Mouse (Mus musculus) liver, embryonic 11.5 days (tissue): ENCODE results near the gene Pdxk. TPM values are rescaled to one million over a fixed set of nuclear protein-coding genes. Genes with fewer than 3 reads are reported as not detected.
"Not testable (repeated sequence)": the region's sequence is repeated elsewhere in the genome, so short reads cannot be mapped to it uniquely, and the experiment has no call there.

Source experiments
- ATAC-seq: fragments of 200-750 bp; cut with Nextera tagmentation; replicated peaks from 2 replicates; pipeline ENCODE4 v1.8.0; 2017; ENCODE audit warnings: moderate number of reproducible peaks, mild to moderate bottlenecking, moderate TSS enrichment, moderate library complexity; ENCODE audit not compliant: low FRiP score
- DNase-seq: peaks from one replicate; pipeline ENCODE4 v3.0.0-alpha.2; 2017; ENCODE audit warnings: low spot score
- H3K27ac ChIP-seq: fragments of 300-500 bp; sonication (generic); 2 replicates; pipeline ENCODE4 v1.5.1; 2014; ENCODE audit warnings: mild to moderate bottlenecking, low read depth, low read length, control low read depth
- H3K27me3 ChIP-seq: fragments of 300-500 bp; sonication (generic); replicated peaks from 2 replicates; pipeline ENCODE4 v1.6.1; 2014; ENCODE audit warnings: low read length, mixed read lengths; ENCODE audit not compliant: control insufficient read depth, insufficient read depth
- H3K36me3 ChIP-seq: fragments of 300-500 bp; sonication (generic); 2 replicates; pipeline ENCODE4 v1.6.1; 2014; ENCODE audit warnings: mild to moderate bottlenecking, low read length, moderate library complexity, mixed read lengths; ENCODE audit not compliant: control insufficient read depth, insufficient read depth
- H3K4me1 ChIP-seq: fragments of 300-500 bp; sonication (generic); replicated peaks from 2 replicates; pipeline ENCODE4 v1.6.1; 2014; ENCODE audit warnings: low read length, mixed read lengths; ENCODE audit not compliant: control insufficient read depth, insufficient read depth
- H3K4me2 ChIP-seq: fragments of 300-500 bp; sonication (generic); 2 replicates; pipeline ENCODE4 v1.6.1; 2014; ENCODE audit warnings: mild to moderate bottlenecking, control low read depth, moderate library complexity
- H3K4me3 ChIP-seq: fragments of 300-500 bp; sonication (generic); 2 replicates; pipeline ENCODE4 v1.5.1; 2014; ENCODE audit warnings: low read depth, low read length, control low read depth
- H3K9ac ChIP-seq: fragments of 300-500 bp; sonication (generic); 2 replicates; pipeline ENCODE4 v1.6.1; 2014; ENCODE audit warnings: low read depth, low read length, control low read depth
- H3K9me3 ChIP-seq: fragments of 300-500 bp; sonication (generic); 2 replicates; pipeline ENCODE4 v1.6.1; 2016; ENCODE audit warnings: low read length, inconsistent platforms, mixed read lengths; ENCODE audit not compliant: control insufficient read depth
- WGBS: fragments of 180-500 bp; shearing (Covaris S2); extraction: QIAGEN DNeasy Blood & Tissue Kit; methylation state at CpG from one replicate; pipeline ENCODE4 v1.1.7; 2014; 5-methylcytosine and 5-hydroxymethylcytosine counted together
- polyA plus RNA-seq: library from polyadenylated mRNA; unstranded; fragments of >200 nt; fragmentation: Nextera tagmentation; extraction: Ambion mirVana; gene quantifications from 2 replicates; pipeline ENCODE4 v1.2.1, GENCODE M21; 2014

The Pdxk gene
- polyA plus RNA-seq, 1 experiment from 2014 or later = 11.3 TPM

DNA sequence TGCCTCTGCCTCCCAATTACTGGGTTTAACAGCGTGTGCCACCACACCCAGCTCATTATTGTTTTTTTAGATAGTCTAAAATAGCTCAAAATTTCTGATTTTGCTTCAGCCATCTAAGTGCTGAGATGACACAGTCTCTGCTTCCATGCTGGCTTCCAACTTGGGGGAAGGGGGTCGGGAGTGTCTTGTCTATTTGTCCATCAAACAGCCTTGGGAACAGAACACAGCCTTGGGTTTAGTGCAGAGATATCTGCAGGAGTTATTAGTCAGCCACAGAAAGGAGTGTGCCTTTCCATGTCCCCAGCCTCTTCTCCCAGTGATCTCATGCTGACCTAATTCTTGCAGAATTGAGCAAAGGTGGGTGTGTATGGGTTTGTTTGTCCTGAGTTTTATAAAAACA, 46.0 kb downstream of the Pdxk start:
- no peak overlapping the region for H3K9ac ChIP-seq
- H3K27me3 ChIP-seq = no peaks in the 10 kb centered on the region
- 71% methylated on average over 2 of the region's 2 CpGs for WGBS
- no peak overlapping the region for H3K27ac ChIP-seq
- H3K36me3 ChIP-seq = no peaks in the 10 kb centered on the region
- H3K4me2 ChIP-seq = no peak overlapping the region
- ATAC-seq = no peak
- H3K4me3 ChIP-seq = no peak overlapping the region
- H3K9me3 ChIP-seq = no peaks in the 10 kb centered on the region
- no peak for DNase-seq
- no peaks in the 10 kb centered on the region for H3K4me1 ChIP-seq

GRCm38 (mm10) chr10:78417888-78418287, 46.9 kb downstream of the Pdxk start:
- Histone ChIP-seq H3K27ac (no peak overlapping the region), H3K27me3 (no peaks in the 10 kb centered on the region), H3K4me2 (no peak overlapping the region), H3K4me3 (no peak overlapping the region), H3K4me1 (no peaks in the 10 kb centered on the region), H3K9ac (no peak overlapping the region), H3K36me3 (no peaks in the 10 kb centered on the region), H3K9me3 (no peaks in the 10 kb centered on the region)
- DNase-seq = no peak
- 59% methylated on average over 5 of the region's 5 CpGs for WGBS
- ATAC-seq = no peak

DNA sequence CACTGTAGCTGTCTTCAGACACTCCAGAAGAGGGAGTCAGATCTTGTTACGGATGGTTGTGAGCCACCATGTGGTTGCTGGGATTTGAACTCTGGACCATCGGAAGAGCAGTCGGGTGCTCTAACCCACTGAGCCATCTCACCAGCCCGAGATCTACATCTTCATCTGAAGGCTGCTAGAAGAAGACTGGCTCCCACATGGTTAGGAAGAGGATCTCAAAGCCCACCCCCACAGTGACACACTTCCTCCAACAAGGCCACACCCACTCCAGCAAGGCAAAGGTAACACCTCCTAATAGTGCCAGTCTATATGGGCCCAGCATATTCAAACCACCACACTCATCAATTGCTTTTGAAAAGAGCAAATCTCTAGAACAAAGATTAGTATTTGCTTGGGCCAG, 49.8 kb downstream of the Pdxk start:
- DNase-seq, H3K9ac ChIP-seq, H3K4me1 ChIP-seq, H3K4me3 ChIP-seq, H3K36me3 ChIP-seq, H3K27me3 ChIP-seq, ATAC-seq, H3K27ac ChIP-seq, H3K9me3 ChIP-seq, H3K4me2 ChIP-seq: not testable (repeated sequence)
- 85% methylated on average over 3 of the region's 4 CpGs for WGBS

GRCm38 (mm10) chr10:78413152-78413520, 51.6 kb downstream of the Pdxk start:
- peak overlapping the region; percentile 43; the same call in 1 of the 2 replicates for H3K9ac ChIP-seq
- no peak; the same call in 1 of the 2 replicates for ATAC-seq
- WGBS = 34% methylated on average over 7 of the region's 7 CpGs
- no peaks in the 10 kb centered on the region for H3K27me3 ChIP-seq
- no peaks in the 10 kb centered on the region for H3K9me3 ChIP-seq
- no peak overlapping the region for H3K27ac ChIP-seq
- peak overlapping the region; percentile 97 for H3K4me3 ChIP-seq
- H3K4me2 ChIP-seq = peak overlapping the region; percentile 95
- no peak for DNase-seq
- H3K36me3 ChIP-seq = peaks cover 25% of the 10 kb centered on the region
- H3K4me1 ChIP-seq = 0 out of 2 replicates have a peak, but pooled peaks cover 3% of the 10 kb centered on the region

DNA sequence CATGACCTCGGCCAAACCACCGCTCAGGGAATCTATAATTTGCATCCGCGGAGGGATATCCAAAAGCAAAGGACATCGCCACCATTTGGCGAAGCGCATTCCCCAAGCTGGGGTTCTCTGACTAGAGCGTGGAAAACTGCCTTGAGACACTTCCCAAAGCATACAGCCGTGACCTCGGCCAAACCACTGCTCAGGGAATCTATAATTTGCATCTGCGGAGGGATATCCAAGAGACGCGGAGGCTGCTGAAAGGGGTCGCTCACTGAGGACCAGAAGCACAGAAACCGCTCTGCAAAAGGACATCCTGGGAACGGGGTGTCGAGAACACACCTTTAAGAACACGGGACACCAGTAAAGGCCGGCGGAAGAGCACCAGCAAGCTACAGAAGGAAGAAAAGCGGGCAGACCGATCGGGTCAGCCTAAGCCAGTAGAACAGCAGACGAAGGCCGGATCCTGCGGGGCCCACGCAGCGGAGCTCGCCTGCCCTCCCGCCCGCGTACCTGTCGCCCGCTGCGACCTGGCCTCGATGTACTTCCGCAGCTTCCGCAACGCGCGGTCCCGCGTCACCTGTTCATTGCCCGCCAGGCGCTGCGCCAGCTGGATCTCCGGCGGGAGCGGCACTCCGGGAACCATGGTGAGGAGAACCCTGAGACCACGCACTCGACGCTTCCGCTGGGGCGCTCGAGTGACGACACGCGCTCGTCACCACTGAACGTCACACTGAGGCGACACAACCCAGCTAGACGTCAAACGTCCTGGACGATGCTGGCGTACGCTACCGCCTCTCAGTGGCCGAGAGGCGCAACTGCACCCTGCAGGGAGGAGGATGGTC, 52.2 kb downstream of the Pdxk start, which contains the start of gene Rrp1:
Rrp1 (minus strand) TSS at position 725 of the 833 bp plus-strand sequence.
- peak; percentile 95 for DNase-seq
- Histone ChIP-seq H3K36me3 (peaks cover 29% of the 10 kb centered on the region), H3K9me3 (no peaks in the 10 kb centered on the region), H3K4me2 (peak within 1 kb of the TSS; percentile 95), H3K27ac (peak within 1 kb of the TSS; percentile 67; the same call in 1 of the 2 replicates), H3K9ac (peak within 1 kb of the TSS; percentile 93), H3K4me1 (peaks cover 5% of the 10 kb centered on the region), H3K27me3 (no peaks in the 10 kb centered on the region), H3K4me3 (peak within 1 kb of the TSS; percentile 97)
- WGBS = under 1% methylated on average over 69 of the region's 70 CpGs
- peak; percentile 90 for ATAC-seq

DNA sequence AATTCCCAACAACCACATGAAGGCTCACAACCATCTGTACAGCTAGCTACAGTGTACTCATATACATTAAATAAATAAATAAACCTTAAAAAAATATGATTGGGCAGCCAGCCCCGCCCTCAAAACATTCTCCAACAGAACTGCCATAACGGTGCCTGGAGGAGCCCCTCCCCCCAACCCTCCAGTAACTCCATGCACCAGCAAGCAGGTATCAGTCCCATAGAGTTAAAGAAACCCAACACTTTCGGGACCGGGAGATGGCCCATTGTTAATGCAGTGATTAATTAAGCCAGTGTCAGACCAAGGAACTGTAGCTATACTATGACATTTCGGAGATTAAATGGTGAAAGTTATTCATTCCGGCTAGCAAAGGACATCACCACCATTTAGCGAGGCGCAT, 52.9 kb downstream of the Pdxk start:
- Histone ChIP-seq H3K36me3 (peaks cover 36% of the 10 kb centered on the region), H3K27ac (0 out of 2 replicates have a peak overlapping the region, but pooled peaks have one; percentile 67), H3K4me3 (peak overlapping the region; percentile 97), H3K4me1 (peaks cover 10% of the 10 kb centered on the region), H3K4me2 (peak overlapping the region; percentile 95), H3K9ac (peak overlapping the region; percentile 93), H3K27me3 (no peaks in the 10 kb centered on the region), H3K9me3 (no peaks in the 10 kb centered on the region)
- no peak for DNase-seq
- ATAC-seq = no peak
- WGBS = 12% methylated on average over 8 of the region's 8 CpGs

GRCm38 (mm10) chr10:78409035-78409788, 55.6 kb downstream of the Pdxk start:
- Histone ChIP-seq H3K27ac (no peak overlapping the region), H3K36me3 (peaks cover 60% of the 10 kb centered on the region), H3K4me3 (no peak overlapping the region), H3K4me1 (peaks cover 11% of the 10 kb centered on the region), H3K4me2 (no peak overlapping the region), H3K9me3 (no peaks in the 10 kb centered on the region), H3K27me3 (no peaks in the 10 kb centered on the region), H3K9ac (no peak overlapping the region)
- no peak for ATAC-seq
- 87% methylated on average over 9 of the region's 9 CpGs for WGBS
- DNase-seq = no peak

DNA sequence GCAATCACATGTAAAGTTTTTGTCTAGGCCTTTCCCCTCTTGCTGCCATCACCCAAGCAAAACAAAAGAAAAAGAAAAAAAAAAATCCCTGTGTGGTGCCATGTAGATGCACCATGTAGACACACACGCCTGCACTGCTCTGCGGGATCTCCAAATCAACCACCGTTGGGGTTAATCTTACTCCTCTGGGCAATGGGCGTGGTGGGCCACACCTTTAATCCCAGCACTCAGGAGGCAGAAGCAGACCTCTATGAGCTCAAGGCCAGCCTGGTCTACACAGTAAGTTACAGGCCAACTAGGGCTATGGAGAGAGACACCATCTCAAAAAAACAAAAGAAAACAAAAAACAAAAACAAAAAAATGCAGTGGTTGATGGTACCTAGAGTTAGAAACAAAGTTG, 57.6 kb downstream of the Pdxk start:
- Histone ChIP-seq H3K4me1 (peaks cover 11% of the 10 kb centered on the region), H3K4me2 (no peak overlapping the region), H3K36me3 (peaks cover 80% of the 10 kb centered on the region), H3K9ac (no peak overlapping the region), H3K4me3 (no peak overlapping the region), H3K9me3 (no peaks in the 10 kb centered on the region), H3K27me3 (no peaks in the 10 kb centered on the region), H3K27ac (no peak overlapping the region)
- 57% methylated on average over 4 of the region's 4 CpGs for WGBS
- DNase-seq (no peak), ATAC-seq (peak; percentile 53; the same call in 1 of the 2 replicates)
